Mouse (Mus musculus) ES-Bruce4 (cell line): ENCODE measurements at regions not wholly inside any gene's neighbourhood (a gene's known extent, or its start where the extent isn't known, plus 50 kb on each side); places are given as distances from the start of the nearest gene placed in this dataset.

ENCODE experiments used
- CTCF ChIP-seq: IDR thresholded peaks from one replicate; pipeline ENCODE4 v1.8.1; 2011; ENCODE audit warnings: low read depth, low read length
- EP300 ChIP-seq: IDR thresholded peaks from 2 replicates; pipeline ENCODE4 v1.6.1; 2011; ENCODE audit warnings: low read depth, low read length; ENCODE audit not compliant: insufficient read depth
- POLR2A ChIP-seq: IDR thresholded peaks from one replicate; pipeline ENCODE4 v1.8.1; 2011; ENCODE audit warnings: low read length; ENCODE audit not compliant: insufficient read depth

GRCm38 (mm10) chr14:67996790-67997417 is 1297.2 kb downstream of the Synb start:
- TF ChIP-seq CTCF (no peak), EP300 (no peak), POLR2A (no peak)
